Mouse (Mus musculus): ENCODE results near the gene Ankk1. TPM values are rescaled to one million over a fixed set of nuclear protein-coding genes. Genes with fewer than 3 reads are reported as not detected.

Ankk1 gene
- total and polyA plus RNA-seq, 3 experiments, result 0.13 to 0.52 (median 0.36) TPM

DNA sequence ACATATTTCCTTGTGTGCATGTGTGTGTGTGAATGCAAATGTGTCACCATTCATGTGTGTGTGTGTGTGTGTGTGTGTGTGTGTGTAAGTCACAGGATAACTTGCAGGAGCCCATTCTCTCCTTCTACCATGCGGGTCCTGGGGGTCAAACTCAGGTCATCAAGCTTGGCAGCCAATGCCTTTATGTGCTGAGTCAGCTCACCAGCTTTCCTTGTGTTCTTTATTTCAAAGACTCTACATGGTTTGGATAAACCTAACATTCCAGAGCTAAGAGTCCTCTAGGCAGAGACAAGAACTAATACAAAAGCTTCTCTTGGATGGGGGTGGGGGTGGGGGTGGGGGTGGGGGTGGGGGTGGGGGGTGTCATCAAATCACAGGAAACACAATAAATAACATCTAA, 1.2 kb downstream of the Ankk1 start:
- TF ChIP-seq MYC (IDR thresholded peaks at IDR 0.05; ENCODE audit: low read depth, low read length) (no peak), MAFK (IDR thresholded peaks at IDR 0.05; ENCODE audit: insufficient replicate concordance, low read length) (peak; percentile 78)
- Histone ChIP-seq H3K9me3 (replicated peaks; ENCODE audit: low read length) (no peaks in the 10 kb centered on the region), H3K36me3 (replicated peaks in 1 of 2; ENCODE audit: control insufficient read depth in 1 of 2, insufficient read depth in 1 of 2, low read length in 1 of 2) (no peaks in the 10 kb centered on the region), H3K27ac (ENCODE audit: insufficient read depth, low read depth) (no peak overlapping the region), H3K4me1 (ENCODE audit: control insufficient read depth in 1 of 2, insufficient read depth in 2 of 2) (peaks cover 24 to 68% of the 10 kb centered on the region in 2 experiments), H3K9ac (ENCODE audit: insufficient read depth, low read depth) (no peak overlapping the region), H3K4me2 (ENCODE audit: insufficient read depth, low read depth, poor library complexity, severe bottlenecking) (no peak overlapping the region), H3K4me3 (replicated peaks in 1 of 3; ENCODE audit: low read depth in 2 of 3, low read length in 2 of 3, poor library complexity in 1 of 3) (no peak overlapping the region), H3K27me3 (replicated peaks) (no peaks in the 10 kb centered on the region), H3K79me2 (replicated peaks; ENCODE audit: control insufficient read depth, extremely low read depth, insufficient read depth, poor library complexity, severe bottlenecking) (no peaks in the 10 kb centered on the region)
- dilution Hi-C loops (cut with MboI; ENCODE audit: extremely low pct_ligation_motif_present, extremely low pct_unique_long_range_greater_than_20kb, low sequenced_read_pairs), result no loop called here
- DNase-seq (ENCODE audit: extremely low read depth), result no peak
- in situ Hi-C loops (cut with MboI; ENCODE audit: low pct_ligation_motif_present, low pct_unique_long_range_greater_than_20kb, low sequenced_read_pairs), result no loop called here

DNA sequence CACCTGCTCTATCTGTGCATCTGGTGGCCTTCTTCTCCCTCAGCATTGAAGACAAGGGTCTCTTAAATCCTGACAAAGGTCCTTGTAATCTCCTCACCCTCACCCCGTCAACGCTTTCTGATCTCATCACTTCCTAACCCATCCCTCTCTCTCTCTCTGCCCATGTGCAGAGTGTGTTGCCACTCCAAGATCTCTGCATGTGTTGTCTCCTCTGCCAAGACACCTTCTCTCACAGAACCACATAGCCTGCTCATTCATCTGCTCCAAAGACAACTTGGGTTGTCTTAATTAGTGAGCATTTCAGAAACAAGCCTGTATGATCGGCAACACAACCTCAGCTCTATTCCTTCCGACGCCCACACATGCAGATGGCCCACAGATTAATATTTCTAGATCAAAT, 3.0 kb downstream of the Ankk1 start:
- in situ Hi-C loops (cut with MboI; ENCODE audit: low pct_ligation_motif_present, low pct_unique_long_range_greater_than_20kb, low sequenced_read_pairs), result no loop called here
- no peaks in the 10 kb centered on the region for H3K79me2 ChIP-seq (replicated peaks; ENCODE audit: control insufficient read depth, extremely low read depth, insufficient read depth, poor library complexity, severe bottlenecking)
- dilution Hi-C loops (cut with MboI; ENCODE audit: extremely low pct_ligation_motif_present, extremely low pct_unique_long_range_greater_than_20kb, low sequenced_read_pairs), result no loop called here

DNA sequence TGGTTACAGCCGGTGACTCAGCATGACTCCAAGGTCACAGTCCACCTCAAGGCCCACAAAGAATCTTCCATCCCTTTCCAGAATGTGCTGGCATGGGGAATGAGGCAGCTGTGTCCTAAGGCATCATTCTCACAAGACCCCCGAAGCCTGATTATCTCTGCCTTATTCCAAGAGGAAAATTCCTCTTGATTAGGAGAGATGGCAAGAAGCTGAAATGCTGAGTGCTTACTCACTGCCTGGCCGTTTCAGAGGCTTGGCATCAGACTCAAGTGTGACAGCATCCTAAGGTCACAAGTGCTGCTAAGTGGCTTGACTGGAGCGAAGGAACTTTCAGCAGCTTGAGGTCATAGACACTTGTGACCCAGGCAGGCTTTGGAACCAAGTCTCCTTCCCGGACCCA, 16.2 kb downstream of the Ankk1 start:
- Histone ChIP-seq H3K9me3 (replicated peaks; ENCODE audit: low read length) (no peaks in the 10 kb centered on the region), H3K9ac (ENCODE audit: insufficient read depth, low read depth) (no peak overlapping the region), H3K27me3 (replicated peaks) (peaks cover 3% of the 10 kb centered on the region), H3K79me2 (replicated peaks; ENCODE audit: control insufficient read depth, extremely low read depth, insufficient read depth, poor library complexity, severe bottlenecking) (no peaks in the 10 kb centered on the region), H3K4me3 (replicated peaks in 1 of 3; ENCODE audit: low read depth in 2 of 3, low read length in 2 of 3, poor library complexity in 1 of 3) (no peak overlapping the region), H3K4me1 (ENCODE audit: control insufficient read depth in 1 of 2, insufficient read depth in 2 of 2) (peaks cover 10 to 42% of the 10 kb centered on the region in 2 experiments; a peak in 3 of 4 replicates), H3K36me3 (replicated peaks in 1 of 2; ENCODE audit: control insufficient read depth in 1 of 2, insufficient read depth in 1 of 2, low read length in 1 of 2) (no peaks in the 10 kb centered on the region), H3K4me2 (ENCODE audit: insufficient read depth, low read depth, poor library complexity, severe bottlenecking) (no peak overlapping the region), H3K27ac (ENCODE audit: insufficient read depth, low read depth) (no peak overlapping the region)
- TF ChIP-seq GABPA (IDR thresholded peaks at IDR 0.05; ENCODE audit: insufficient replicate concordance, low read depth, low read length) (no peak), TCF12 (IDR thresholded peaks at IDR 0.05; ENCODE audit: low read depth, low read length) (no peak), USF2 (conservative IDR thresholded peaks at IDR 0.05; ENCODE audit: low read depth, low read length) (no peak), RCOR1 (conservative IDR thresholded peaks at IDR 0.05; ENCODE audit: low read depth, low read length) (no peak)
- in situ Hi-C loops (cut with MboI; ENCODE audit: low pct_ligation_motif_present, low pct_unique_long_range_greater_than_20kb, low sequenced_read_pairs), result no loop called here
- dilution Hi-C loops (cut with MboI; ENCODE audit: extremely low pct_ligation_motif_present, extremely low pct_unique_long_range_greater_than_20kb, low sequenced_read_pairs), result no loop called here
- DNase-seq (ENCODE audit: extremely low read depth), result no peak

More for the DNA sequence above, 3.0 kb downstream of the Ankk1 start:
- Histone ChIP-seq H3K9ac (ENCODE audit: insufficient read depth, low read depth) (no peak overlapping the region), H3K4me3 (replicated peaks in 1 of 3; ENCODE audit: low read depth in 2 of 3, low read length in 2 of 3, poor library complexity in 1 of 3) (no peak overlapping the region), H3K4me2 (ENCODE audit: insufficient read depth, low read depth, poor library complexity, severe bottlenecking) (no peak overlapping the region), H3K36me3 (replicated peaks in 1 of 2; ENCODE audit: control insufficient read depth in 1 of 2, insufficient read depth in 1 of 2, low read length in 1 of 2) (no peaks in the 10 kb centered on the region), H3K27ac (ENCODE audit: insufficient read depth, low read depth) (no peak overlapping the region), H3K27me3 (replicated peaks) (no peaks in the 10 kb centered on the region), H3K4me1 (ENCODE audit: control insufficient read depth in 1 of 2, insufficient read depth in 2 of 2) (peaks cover 24 to 52% of the 10 kb centered on the region in 2 experiments), H3K9me3 (replicated peaks; ENCODE audit: low read length) (no peaks in the 10 kb centered on the region)
- TF ChIP-seq MAX (IDR thresholded peaks at IDR 0.05; ENCODE audit: low read length), result no peak
- no peak for TF ChIP-seq POLR2AphosphoS2 (IDR thresholded peaks at IDR 0.05; ENCODE audit: low read depth, low read length)
- no peak for TF ChIP-seq BHLHE40 (IDR thresholded peaks at IDR 0.05; ENCODE audit: low read depth, low read length)
- TF ChIP-seq PAX5 (IDR thresholded peaks at IDR 0.05; ENCODE audit: low read length), result no peak
- no peak for TF ChIP-seq MEF2A (IDR thresholded peaks at IDR 0.05; ENCODE audit: borderline replicate concordance, low read depth, low read length)
- TF ChIP-seq TCF12 (IDR thresholded peaks at IDR 0.05; ENCODE audit: low read depth, low read length), result no peak
- TF ChIP-seq MYC (IDR thresholded peaks at IDR 0.05; ENCODE audit: low read depth, low read length), result no peak
- no peak for TF ChIP-seq TBP (conservative IDR thresholded peaks at IDR 0.05; ENCODE audit: low read depth, low read length)
- no peak for TF ChIP-seq MAFK (IDR thresholded peaks at IDR 0.05; ENCODE audit: insufficient replicate concordance, low read length)
- TF ChIP-seq GABPA (IDR thresholded peaks at IDR 0.05; ENCODE audit: insufficient replicate concordance, low read depth, low read length), result no peak
- TF ChIP-seq USF2 (conservative IDR thresholded peaks at IDR 0.05; ENCODE audit: low read depth, low read length), result no peak
- no peak for TF ChIP-seq SMC3 (IDR thresholded peaks at IDR 0.05; ENCODE audit: low read depth, low read length)
- no peak for TF ChIP-seq ETS1 (conservative IDR thresholded peaks at IDR 0.05; ENCODE audit: low read depth, low read length)
- TF ChIP-seq CHD1 (IDR thresholded peaks at IDR 0.05; ENCODE audit: low read depth, low read length), result no peak
- no peak for TF ChIP-seq RCOR1 (conservative IDR thresholded peaks at IDR 0.05; ENCODE audit: low read depth, low read length)
- no peak for TF ChIP-seq HCFC1 (IDR thresholded peaks at IDR 0.05; ENCODE audit: low read depth, low read length)
- TF ChIP-seq ZKSCAN1 (IDR thresholded peaks at IDR 0.05; ENCODE audit: borderline replicate concordance, low read depth, low read length), result no peak
- no peak for TF ChIP-seq ZNF384 (IDR thresholded peaks at IDR 0.05; ENCODE audit: low read depth, low read length)
- TF ChIP-seq USF1 (IDR thresholded peaks at IDR 0.05; ENCODE audit: low read depth, low read length), result no peak
- TF ChIP-seq CHD2 (IDR thresholded peaks at IDR 0.05; ENCODE audit: low read length), result no peak
- no peak for DNase-seq (ENCODE audit: extremely low read depth)

All from CH12.LX (cell line).